Mouse (Mus musculus) skeletal muscle tissue, postnatal 0 days (tissue): ENCODE measurements around the gene Tmem161b. TPM values are rescaled to one million over a fixed set of nuclear protein-coding genes. Genes with fewer than 3 reads are reported as not detected.

ENCODE experiments used
- microRNA-seq, 2 experiments: library from miRNA; unstranded; fragments of <30 nt; microRNA quantifications; one replicate each; pipeline ENCODE4; 2016
- polyA plus RNA-seq: library from polyadenylated mRNA; unstranded; fragments of >200 nt; fragmentation: Nextera tagmentation; extraction: Ambion mirVana; gene quantifications from 2 replicates; pipeline ENCODE4 v1.2.1, GENCODE M21; 2015

Gene Tmem161b
- polyA plus RNA-seq = 7.3 and 9.2 TPM in 2 replicates

GRCm38 (mm10) chr13:84221820-84222681, at the start of gene Tmem161b:
Gene Tmem161b (plus strand): TSS chr13:84222296.

Small RNAs within 50 kb of the gene (microRNA-seq; reads per million reads assigned to microRNA genes)
- gene Gm24331 = 0 reads per million in 2 experiments
